Comparison of ENCODE assay signal across 15 mouse cellular contexts in genomic region chr11:18989669-18990243, GRCm38 (mm10). TPM values are rescaled to one million over a fixed set of nuclear protein-coding genes. Genes with fewer than 3 reads are reported as not detected.
DNase-seq lines count a peak whose midpoint lies in the region; ATAC-seq and TF ChIP-seq lines count a peak whose summit lies in the region.
"Had no signal": no experiment of that assay in that cellular context is flagged by ENCODE, and none has a peak within 500 bp of the region (broad histone marks: within the 10 kb centered on the region; RNA-seq: fewer than 3 reads in every experiment).

No protein-coding gene starts in this region.

- H3K4me1 ChIP-seq in heart, postnatal 0 days (ENCODE audit: control insufficient read depth, insufficient read depth) = peaks cover 25% of the 10 kb centered on the region
- peaks cover 37% of the 10 kb centered on the region for H3K4me1 ChIP-seq in forebrain, embryonic 12.5 days
- peaks cover 24% of the 10 kb centered on the region for H3K4me1 ChIP-seq in hindbrain, embryonic 16.5 days (ENCODE audit: control insufficient read depth, insufficient read depth, low read depth, low read length)
- H3K4me1 ChIP-seq in neural tube, embryonic 13.5 days (replicated peaks) = peaks cover 67% of the 10 kb centered on the region
- H3K4me1 ChIP-seq in liver, embryonic 12.5 days = no peaks in the 10 kb centered on the region
- H3K4me1 ChIP-seq: limb, embryonic 12.5 days had no signal

- DNase-seq in heart, postnatal 0 days (ENCODE audit: low spot score) = no peak
- no peak for DNase-seq in heart, adult 18-20 months
- DNase-seq in adrenal gland, postnatal 4 days (ENCODE audit: low spot score in 2 of 2) = no peak
- DNase-seq in cerebellum, postnatal 10 days = no peak
- DNase-seq: cerebellum, postnatal 14 days; gastrocnemius, adult 2 months; heart, postnatal 36 days; right cerebral cortex, adult 18-20 months; thymus, postnatal 36 days had no signal

- no peak overlapping the region for H3K4me3 ChIP-seq in heart, postnatal 0 days (ENCODE audit: low read depth, low read length)
- no peak overlapping the region for H3K4me3 ChIP-seq in forebrain, embryonic 12.5 days (replicated peaks)
- H3K4me3 ChIP-seq in hindbrain, embryonic 16.5 days (ENCODE audit: low read length) = no peak overlapping the region
- H3K4me3 ChIP-seq in neural tube, embryonic 13.5 days = no peak overlapping the region
- no peak overlapping the region for H3K4me3 ChIP-seq in liver, embryonic 12.5 days
- H3K4me3 ChIP-seq: erythroblast, embryonic 14.5 days; gastrocnemius, adult 2 months; limb, embryonic 12.5 days had no signal

- H3K36me3 ChIP-seq in heart, postnatal 0 days (replicated peaks; ENCODE audit: control insufficient read depth, insufficient read depth, low read length) = peaks cover 49% of the 10 kb centered on the region
- peaks cover 22% of the 10 kb centered on the region for H3K36me3 ChIP-seq in forebrain, embryonic 12.5 days (replicated peaks)
- H3K36me3 ChIP-seq in hindbrain, embryonic 16.5 days (ENCODE audit: control insufficient read depth, insufficient read depth, low read length) = peaks cover 6% of the 10 kb centered on the region
- peaks cover 65% of the 10 kb centered on the region for H3K36me3 ChIP-seq in neural tube, embryonic 13.5 days
- H3K36me3 ChIP-seq in liver, embryonic 12.5 days = peaks cover 39% of the 10 kb centered on the region

- TF ChIP-seq EP300 in heart, postnatal 0 days (IDR thresholded peaks at IDR 0.05; ENCODE audit: low read depth) = no peak

- H3K27ac ChIP-seq in heart, postnatal 0 days (ENCODE audit: low read depth) = peak overlapping the region; percentile 71
- H3K27ac ChIP-seq in forebrain, embryonic 12.5 days = peak overlapping the region; percentile 63
- peak overlapping the region; percentile 49 for H3K27ac ChIP-seq in hindbrain, embryonic 16.5 days (ENCODE audit: low read depth, low read length)
- H3K27ac ChIP-seq in neural tube, embryonic 13.5 days (replicated peaks) = peak overlapping the region; percentile 57
- H3K27ac ChIP-seq in liver, embryonic 12.5 days = no peak overlapping the region
- H3K27ac ChIP-seq: gastrocnemius, adult 2 months; limb, embryonic 12.5 days had no signal

- ATAC-seq in heart, postnatal 0 days (ENCODE audit: insufficient read depth, low read depth) = no peak
- ATAC-seq in forebrain, embryonic 12.5 days (ENCODE audit: low FRiP score) = peak; percentile 56; the same call in 1 of the 2 replicates
- peak; percentile 29 for ATAC-seq in hindbrain, embryonic 16.5 days
- ATAC-seq in neural tube, embryonic 13.5 days (ENCODE audit: low read depth) = peak; percentile 66
- ATAC-seq in liver, embryonic 12.5 days = no peak

- no peaks in the 10 kb centered on the region; the same call in 1 of the 2 replicates for H3K9me3 ChIP-seq in heart, postnatal 0 days (replicated peaks; ENCODE audit: control insufficient read depth, low read length)
- no peaks in the 10 kb centered on the region for H3K9me3 ChIP-seq in forebrain, embryonic 12.5 days
- H3K9me3 ChIP-seq in hindbrain, embryonic 16.5 days (ENCODE audit: control insufficient read depth, low read length) = no peaks in the 10 kb centered on the region
- no peaks in the 10 kb centered on the region for H3K9me3 ChIP-seq in neural tube, embryonic 13.5 days
- no peaks in the 10 kb centered on the region for H3K9me3 ChIP-seq in liver, embryonic 12.5 days (replicated peaks)
- H3K9me3 ChIP-seq: limb, embryonic 12.5 days had no signal

- no peak overlapping the region for H3K9ac ChIP-seq in heart, postnatal 0 days (replicated peaks; ENCODE audit: low read depth, low read length)
- peak overlapping the region; percentile 30; the same call in 1 of the 2 replicates for H3K9ac ChIP-seq in forebrain, embryonic 12.5 days
- H3K9ac ChIP-seq in hindbrain, embryonic 16.5 days (ENCODE audit: low read depth, low read length) = peak overlapping the region; percentile 11; the same call in 1 of the 2 replicates
- no peak overlapping the region for H3K9ac ChIP-seq in neural tube, embryonic 13.5 days
- no peak overlapping the region for H3K9ac ChIP-seq in liver, embryonic 12.5 days
- H3K9ac ChIP-seq: limb, embryonic 12.5 days had no signal

- no peak for TF ChIP-seq CTCF in heart, postnatal 0 days (IDR thresholded peaks at IDR 0.05; ENCODE audit: low read depth)

- no peak overlapping the region for H3K4me2 ChIP-seq in heart, postnatal 0 days (ENCODE audit: low read depth, low read length)
- peak overlapping the region; percentile 38 for H3K4me2 ChIP-seq in forebrain, embryonic 12.5 days
- peak overlapping the region; percentile 11; the same call in 1 of the 2 replicates for H3K4me2 ChIP-seq in hindbrain, embryonic 16.5 days (ENCODE audit: low read length)
- H3K4me2 ChIP-seq in neural tube, embryonic 13.5 days = peak overlapping the region; percentile 25
- H3K4me2 ChIP-seq in liver, embryonic 12.5 days = no peak overlapping the region
- H3K4me2 ChIP-seq: limb, embryonic 12.5 days had no signal

- WGBS in heart, postnatal 0 days = 52% methylated on average over 6 of the region's 6 CpGs
- 6% methylated on average over 6 of the region's 6 CpGs for WGBS in forebrain, embryonic 12.5 days
- 14% methylated on average over 6 of the region's 6 CpGs for WGBS in hindbrain, embryonic 16.5 days
- 14% methylated on average over 6 of the region's 6 CpGs for WGBS in neural tube, embryonic 13.5 days
- WGBS in liver, embryonic 12.5 days (ENCODE audit: insufficient replicate concordance) = 63% methylated on average over 6 of the region's 6 CpGs

- no peaks in the 10 kb centered on the region for H3K27me3 ChIP-seq in heart, postnatal 0 days (ENCODE audit: control insufficient read depth, insufficient read depth, low read length)
- H3K27me3 ChIP-seq in forebrain, embryonic 12.5 days = peaks cover 10% of the 10 kb centered on the region; the same call in 1 of the 2 replicates
- no peaks in the 10 kb centered on the region for H3K27me3 ChIP-seq in hindbrain, embryonic 16.5 days (replicated peaks; ENCODE audit: control insufficient read depth, insufficient read depth, low read length)
- no peaks in the 10 kb centered on the region for H3K27me3 ChIP-seq in neural tube, embryonic 13.5 days
- H3K27me3 ChIP-seq in liver, embryonic 12.5 days (replicated peaks) = no peaks in the 10 kb centered on the region
- H3K27me3 ChIP-seq: limb, embryonic 12.5 days had no signal

RNA-seq across cellular contexts. Expression of gene Meis1, which starts 29.0 kb away (rescaled TPM):
- total RNA-seq in heart, postnatal 0 days (2014; rRNA removed; ENCODE audit: low replicate concordance) = 24.8 and 34.8 TPM in 2 replicates
- 35.4 and 36.5 TPM in 2 replicates for polyA plus RNA-seq in heart, postnatal 0 days (2015; fragmentation: Nextera tagmentation; extraction: Ambion mirVana)
- 10 to 100 TPM; 25.0 to 25.2 TPM for total RNA-seq in heart, adult 18-20 months (2021)
- 40.4 and 44.8 TPM in 2 replicates for polyA plus RNA-seq in forebrain, embryonic 12.5 days (2016; fragmentation: Nextera tagmentation; extraction: Ambion mirVana)
- 182 and 183 TPM in 2 replicates for polyA plus RNA-seq in hindbrain, embryonic 16.5 days (2015; fragmentation: Nextera tagmentation; extraction: Ambion mirVana)
- 159 and 171 TPM in 2 replicates for polyA plus RNA-seq in neural tube, embryonic 13.5 days (2015; fragmentation: Nextera tagmentation; extraction: Ambion mirVana)
- total RNA-seq in adrenal gland, postnatal 4 days (2021) = 10 to 100 TPM; 69.6 to 73.3 TPM
- 24.6 TPM in 2 replicates for polyA plus RNA-seq in liver, embryonic 12.5 days (2016; fragmentation: Nextera tagmentation; extraction: Ambion mirVana)

Comparison
In these comparisons a context has a peak if more than half of its experiments do, and no peak if none do; other contexts are left out.
1. ATAC-seq: peak in forebrain, embryonic 12.5 days (single experiment), hindbrain, embryonic 16.5 days (single experiment) and neural tube, embryonic 13.5 days (single experiment); none in heart, postnatal 0 days (single experiment) and liver, embryonic 12.5 days (single experiment).
2. H3K4me2 ChIP-seq: peak in forebrain, embryonic 12.5 days (single experiment), hindbrain, embryonic 16.5 days (single experiment) and neural tube, embryonic 13.5 days (single experiment); none in heart, postnatal 0 days (single experiment) and liver, embryonic 12.5 days (single experiment).
3. H3K9ac ChIP-seq: peak in forebrain, embryonic 12.5 days (single experiment) and hindbrain, embryonic 16.5 days (single experiment); none in heart, postnatal 0 days (single experiment), neural tube, embryonic 13.5 days (single experiment) and liver, embryonic 12.5 days (single experiment).